Comparison of ENCODE assay signal across 8 mouse cellular contexts in the genomic region with DNA sequence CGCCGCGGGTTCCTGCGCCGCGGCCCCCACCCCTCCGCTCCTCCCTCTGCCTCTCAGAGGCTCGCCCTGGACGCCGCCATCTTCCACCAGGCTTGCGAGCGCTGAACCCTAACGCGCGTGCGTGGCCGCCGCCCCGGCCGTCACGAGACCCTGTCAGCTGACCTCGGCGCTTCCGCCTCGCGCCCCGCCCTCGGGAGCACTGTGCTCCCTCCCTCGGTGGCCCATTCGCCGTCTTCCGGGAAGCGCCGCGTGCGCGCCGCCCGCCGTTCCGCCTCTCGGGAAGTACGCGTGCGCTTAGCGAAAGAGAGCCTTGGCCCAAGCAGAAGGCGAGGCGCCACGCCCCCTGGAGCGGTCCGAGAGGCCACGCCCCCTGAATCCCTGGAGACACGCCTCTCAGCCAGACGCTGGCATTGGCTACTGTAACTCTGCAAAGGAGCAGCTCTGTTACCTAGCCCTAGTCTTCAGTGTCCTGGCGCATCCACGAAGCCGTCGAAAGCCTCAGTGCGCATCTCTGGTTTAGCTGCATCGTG. TPM values are rescaled to one million over a fixed set of nuclear protein-coding genes. Genes with fewer than 3 reads are reported as not detected.
DNase-seq lines count a peak whose midpoint lies in the region; ATAC-seq and TF ChIP-seq lines count a peak whose summit lies in the region.

A gene (minus strand): TSS at position 108 of the 530 bp plus-strand sequence.

- no peaks in the 10 kb centered on the region for H3K36me3 ChIP-seq in forebrain, embryonic 10.5 days (replicated peaks)
- H3K36me3 ChIP-seq in heart, embryonic 15.5 days, result no peaks in the 10 kb centered on the region
- H3K36me3 ChIP-seq in liver, embryonic 14.5 days (replicated peaks; ENCODE audit: control insufficient read depth, insufficient read depth, low read depth), result no peaks in the 10 kb centered on the region
- H3K36me3 ChIP-seq in neural tube, embryonic 11.5 days (ENCODE audit: control insufficient read depth, insufficient read depth, low read length), result no peaks in the 10 kb centered on the region
- no peaks in the 10 kb centered on the region for H3K36me3 ChIP-seq in stomach, postnatal 0 days (ENCODE audit: control insufficient read depth, insufficient read depth, low read length)

- H3K27ac ChIP-seq in forebrain, embryonic 10.5 days, result peak within 1 kb of the TSS; percentile 94
- H3K27ac ChIP-seq in heart, embryonic 15.5 days, result peak within 1 kb of the TSS; percentile 90
- peak within 1 kb of the TSS; percentile 41; the same call in 1 of the 2 replicates for H3K27ac ChIP-seq in liver, embryonic 14.5 days
- peak within 1 kb of the TSS; percentile 81 for H3K27ac ChIP-seq in neural tube, embryonic 11.5 days (ENCODE audit: low read depth, low read length)
- H3K27ac ChIP-seq in stomach, postnatal 0 days (replicated peaks), result peak within 1 kb of the TSS; percentile 92

- peak within 1 kb of the TSS; percentile 90 for H3K9ac ChIP-seq in heart, embryonic 15.5 days
- H3K9ac ChIP-seq in liver, embryonic 14.5 days (replicated peaks), result peak within 1 kb of the TSS; percentile 64
- H3K9ac ChIP-seq in neural tube, embryonic 11.5 days (ENCODE audit: low read length), result peak within 1 kb of the TSS; percentile 87
- H3K9ac ChIP-seq in stomach, postnatal 0 days (ENCODE audit: low read length), result peak within 1 kb of the TSS; percentile 95

- peaks cover 27% of the 10 kb centered on the region for H3K4me1 ChIP-seq in forebrain, embryonic 10.5 days
- peaks cover 15% of the 10 kb centered on the region for H3K4me1 ChIP-seq in heart, embryonic 15.5 days (replicated peaks)
- H3K4me1 ChIP-seq in liver, embryonic 14.5 days (replicated peaks; ENCODE audit: control insufficient read depth in 2 of 2, insufficient read depth in 2 of 2, low read length in 1 of 2), result peaks cover 9 to 18% of the 10 kb centered on the region in 2 experiments
- 0 out of 2 replicates have a peak, but pooled peaks cover 2% of the 10 kb centered on the region for H3K4me1 ChIP-seq in neural tube, embryonic 11.5 days (ENCODE audit: control insufficient read depth, insufficient read depth, low read length)
- H3K4me1 ChIP-seq in stomach, postnatal 0 days (replicated peaks; ENCODE audit: control insufficient read depth, insufficient read depth), result no peaks in the 10 kb centered on the region

- peak; percentile 94 for ATAC-seq in heart, embryonic 15.5 days (replicated peaks; ENCODE audit: insufficient number of reproducible peaks, insufficient read depth, low FRiP score, low read depth)
- peak; percentile 97 for ATAC-seq in liver, embryonic 14.5 days (ENCODE audit: insufficient read depth)
- ATAC-seq in neural tube, embryonic 11.5 days (ENCODE audit: insufficient read depth, low FRiP score, low TSS enrichment), result peak; percentile 97
- peak; percentile 99 for ATAC-seq in stomach, postnatal 0 days (ENCODE audit: low FRiP score, low TSS enrichment)

- peak; percentile 96 to 97 for DNase-seq in CD8-positive naive resting alpha-beta T cell, adult 2 months (ENCODE audit: low read depth in 2 of 2, low spot score in 2 of 2)
- DNase-seq in c-Kit-positive CD71-negative TER-119-negative erythroid progenitor cells, embryonic 14.5 days (ENCODE audit: low read depth), result peak; percentile 89
- peak; percentile 96 for DNase-seq in forebrain, embryonic 10.5 days (ENCODE audit: extremely low spot score, low spot score)
- peak; percentile 99 to 100 for DNase-seq in kidney, postnatal 25 days
- DNase-seq in liver, embryonic 14.5 days (ENCODE audit: low read depth in 3 of 3, low spot score in 3 of 3), result peak; percentile 88 to 92 (median 90)
- peak; percentile 98 for DNase-seq in neural tube, embryonic 11.5 days (ENCODE audit: low spot score)
- peak; percentile 100 for DNase-seq in stomach, postnatal 0 days (ENCODE audit: low spot score)

- H3K27me3 ChIP-seq in forebrain, embryonic 10.5 days (ENCODE audit: poor library complexity, severe bottlenecking), result no peaks in the 10 kb centered on the region
- no peaks in the 10 kb centered on the region for H3K27me3 ChIP-seq in heart, embryonic 15.5 days
- H3K27me3 ChIP-seq in liver, embryonic 14.5 days (ENCODE audit: control insufficient read depth, insufficient read depth, low read length), result no peaks in the 10 kb centered on the region
- no peaks in the 10 kb centered on the region for H3K27me3 ChIP-seq in neural tube, embryonic 11.5 days (ENCODE audit: control insufficient read depth, insufficient read depth, low read length)
- H3K27me3 ChIP-seq in stomach, postnatal 0 days (ENCODE audit: control insufficient read depth, insufficient read depth, low read length), result no peaks in the 10 kb centered on the region

- no peak for TF ChIP-seq EP300 in liver, embryonic 14.5 days (IDR thresholded peaks at IDR 0.05; ENCODE audit: low read depth)
- TF ChIP-seq EP300 in stomach, postnatal 0 days (optimal IDR thresholded peaks at IDR 0.05), result no peak

- H3K4me3 ChIP-seq in forebrain, embryonic 10.5 days, result peak within 1 kb of the TSS; percentile 97
- peak within 1 kb of the TSS; percentile 99 for H3K4me3 ChIP-seq in heart, embryonic 15.5 days
- H3K4me3 ChIP-seq in liver, embryonic 14.5 days (ENCODE audit: insufficient read depth in 1 of 2, low read depth in 2 of 2, low read length in 2 of 2), result peak within 1 kb of the TSS; percentile 80 to 81
- peak within 1 kb of the TSS; percentile 94 for H3K4me3 ChIP-seq in neural tube, embryonic 11.5 days (ENCODE audit: low read depth, low read length)
- peak within 1 kb of the TSS; percentile 97 for H3K4me3 ChIP-seq in stomach, postnatal 0 days (ENCODE audit: low read depth, low read length)

- TF ChIP-seq CTCF in liver, embryonic 14.5 days (IDR thresholded peaks at IDR 0.05; ENCODE audit: low read depth), result no peak
- no peak; the same call in 1 of the 2 replicates for TF ChIP-seq CTCF in stomach, postnatal 0 days (IDR thresholded peaks at IDR 0.05; ENCODE audit: low read depth)

- peak within 1 kb of the TSS; percentile 83 for H3K4me2 ChIP-seq in heart, embryonic 15.5 days
- peak within 1 kb of the TSS; percentile 92 for H3K4me2 ChIP-seq in liver, embryonic 14.5 days (ENCODE audit: low read depth)
- H3K4me2 ChIP-seq in neural tube, embryonic 11.5 days (ENCODE audit: low read depth), result peak within 1 kb of the TSS; percentile 66
- H3K4me2 ChIP-seq in stomach, postnatal 0 days (replicated peaks; ENCODE audit: low read depth), result peak within 1 kb of the TSS; percentile 70

- H3K9me3 ChIP-seq in forebrain, embryonic 10.5 days, result no peaks in the 10 kb centered on the region
- no peaks in the 10 kb centered on the region for H3K9me3 ChIP-seq in heart, embryonic 15.5 days (replicated peaks)
- H3K9me3 ChIP-seq in liver, embryonic 14.5 days (ENCODE audit: control insufficient read depth, low read length), result no peaks in the 10 kb centered on the region
- H3K9me3 ChIP-seq in neural tube, embryonic 11.5 days (ENCODE audit: control insufficient read depth, low read length), result no peaks in the 10 kb centered on the region
- H3K9me3 ChIP-seq in stomach, postnatal 0 days (ENCODE audit: control insufficient read depth, low read length), result no peaks in the 10 kb centered on the region

- WGBS in forebrain, embryonic 10.5 days, result under 1% methylated on average over 60 of the region's 60 CpGs
- WGBS in heart, embryonic 15.5 days, result under 1% methylated on average over 60 of the region's 60 CpGs
- under 1% methylated on average over 59 of the region's 60 CpGs for WGBS in liver, embryonic 14.5 days (ENCODE audit: insufficient replicate concordance)
- WGBS in neural tube, embryonic 11.5 days, result under 1% methylated on average over 58 of the region's 60 CpGs
- under 1% methylated on average over 44 of the region's 60 CpGs for WGBS in stomach, postnatal 0 days

RNA-seq across cellular contexts. Expression of the gene that starts here (rescaled TPM):
- 18.9 and 20.5 TPM in 2 replicates for polyA plus RNA-seq in forebrain, embryonic 10.5 days (2016; fragmentation: Nextera tagmentation; extraction: Ambion mirVana)
- 14.8 and 17.0 TPM in 2 replicates for polyA plus RNA-seq in heart, embryonic 15.5 days (2015; fragmentation: Nextera tagmentation; extraction: Ambion mirVana)
- polyA plus RNA-seq in liver, embryonic 14.5 days (2012; rRNA removed), result 9.3 and 15.6 TPM in 2 replicates
- polyA plus RNA-seq in liver, embryonic 14.5 days (2014; fragmentation: Nextera tagmentation; extraction: Ambion mirVana), result 7.0 and 10.4 TPM in 2 replicates
- polyA plus RNA-seq in neural tube, embryonic 11.5 days (2014; fragmentation: Nextera tagmentation; extraction: Ambion mirVana), result 23.3 and 26.8 TPM in 2 replicates
- polyA plus RNA-seq in stomach, postnatal 0 days (2015; fragmentation: Nextera tagmentation; extraction: Ambion mirVana), result 10.7 and 11.5 TPM in 2 replicates

Comparison
In these comparisons a context has a peak if more than half of its experiments do, and no peak if none do; other contexts are left out.
1. Peak in every context shown above with its lines: DNase-seq, ATAC-seq, H3K4me3 ChIP-seq and H3K27ac ChIP-seq.
2. H3K27ac ChIP-seq: peak in every context shown above with its lines; median percentile 94 in forebrain, embryonic 10.5 days; 92 in stomach, postnatal 0 days; 90 in heart, embryonic 15.5 days; 81 in neural tube, embryonic 11.5 days; 41 in liver, embryonic 14.5 days.